Mouse (Mus musculus) MEL (cell line): Measurements from ENCODE around the gene Sh2d6. TPM values are rescaled to one million over a fixed set of nuclear protein-coding genes. Genes with fewer than 3 reads are reported as not detected.

Source experiments
- DNase-seq: peaks from one replicate; pipeline ENCODE4 v3.0.0; 2011; ENCODE audit warnings: low read depth, low spot score
- H3K27ac ChIP-seq: 2 replicates; pipeline ENCODE4 v1.5.1; 2012; ENCODE audit warnings: low read depth, mild to moderate bottlenecking, control low read depth, low read length, moderate library complexity; ENCODE audit not compliant: control insufficient read depth
- H3K27me3 ChIP-seq, 2 experiments: fragments of 150-350 bp in 1 of 2; sonication (generic) in 1 of 2; 2 replicates each; pipeline ENCODE4 v1.6.1; 2012; ENCODE audit warnings: low read length in 2 of 2, mild to moderate bottlenecking in 2 of 2, improper control_type of control experiment in 1 of 2, moderate library complexity in 1 of 2; ENCODE audit not compliant: insufficient read depth in 2 of 2, control insufficient read depth in 1 of 2
- H3K36me3 ChIP-seq, 2 experiments: 2 replicates each; pipeline ENCODE4 v1.6.1; 2012 to 2014; ENCODE audit warnings: low read length in 2 of 2, improper control_type of control experiment in 1 of 2, inconsistent platforms in 1 of 2, mild to moderate bottlenecking in 1 of 2; ENCODE audit not compliant: insufficient read depth in 2 of 2, control insufficient read depth in 1 of 2
- H3K4me1 ChIP-seq, 2 experiments: fragments of 150-350 bp in 1 of 2; sonication (generic) in 1 of 2; 2 replicates each; pipeline ENCODE4 v1.6.1; 2012; ENCODE audit warnings: low read length in 2 of 2, improper control_type of control experiment in 1 of 2, mild to moderate bottlenecking in 1 of 2; ENCODE audit not compliant: insufficient read depth in 2 of 2, control insufficient read depth in 1 of 2
- H3K4me3 ChIP-seq, 2 experiments: fragments of 150-350 bp in 1 of 2; sonication (generic) in 1 of 2; 2 replicates each; pipeline ENCODE4 v1.5.1; 2012; ENCODE audit warnings: low read depth in 2 of 2, low read length in 2 of 2, mild to moderate bottlenecking in 2 of 2, moderate library complexity in 2 of 2, control low read depth in 1 of 2, improper control_type of control experiment in 1 of 2; ENCODE audit not compliant: control insufficient read depth in 1 of 2, insufficient read depth in 1 of 2
- H3K79me2 ChIP-seq: 2 replicates; pipeline ENCODE4 v1.6.1; 2012; ENCODE audit warnings: mild to moderate bottlenecking, low read length, moderate library complexity; ENCODE audit not compliant: control insufficient read depth, poor library complexity, insufficient read depth
- H3K9ac ChIP-seq: 2 replicates; pipeline ENCODE4 v1.6.1; 2012; ENCODE audit warnings: low read depth, mild to moderate bottlenecking, control low read depth, low read length, moderate library complexity; ENCODE audit not compliant: control insufficient read depth, poor library complexity, severe bottlenecking
- H3K9me3 ChIP-seq: fragments of 150-350 bp; sonication (generic); replicated peaks from 2 replicates; pipeline ENCODE4 v1.6.1; 2012; ENCODE audit warnings: mild to moderate bottlenecking, low read length, improper control_type of control experiment, moderate library complexity; ENCODE audit not compliant: insufficient read depth
- CHD1 ChIP-seq: IDR thresholded peaks from 2 replicates; pipeline ENCODE4 v1.6.1; 2012; ENCODE audit warnings: low read depth, mild to moderate bottlenecking, inconsistent platforms, low read length, improper control_type of control experiment
- CTCF ChIP-seq, 3 experiments: IDR thresholded peaks in 2 of 3; conservative IDR thresholded peaks in 1 of 3; 2 replicates each; pipeline ENCODE4 v1.5.1; 2011 to 2012; ENCODE audit warnings: low read length in 3 of 3, low read depth in 2 of 3, mild to moderate bottlenecking in 2 of 3, improper control_type of control experiment in 1 of 3, inconsistent platforms in 1 of 3, mixed read lengths in 1 of 3, moderate library complexity in 1 of 3; ENCODE audit not compliant: control insufficient read depth in 1 of 3, insufficient read depth in 1 of 3, poor library complexity in 1 of 3, severe bottlenecking in 1 of 3
- E2F4 ChIP-seq: IDR thresholded peaks from 2 replicates; pipeline ENCODE4 v1.6.1; 2011; ENCODE audit warnings: low read depth, low read length, improper control_type of control experiment, borderline replicate concordance
- EP300 ChIP-seq, 2 experiments: IDR thresholded peaks; 2 replicates each; pipeline ENCODE4 v1.6.1; 2011; ENCODE audit warnings: improper control_type of control experiment in 2 of 2, low read length in 2 of 2, low read depth in 1 of 2, mild to moderate bottlenecking in 1 of 2
- GABPA ChIP-seq: IDR thresholded peaks from 2 replicates; pipeline ENCODE4 v1.6.1; 2012; ENCODE audit warnings: low read depth, mild to moderate bottlenecking, inconsistent platforms, low read length, improper control_type of control experiment, moderate library complexity
- GATA1 ChIP-seq: IDR thresholded peaks from 2 replicates; pipeline ENCODE4 v1.6.1; 2011; ENCODE audit warnings: low read depth, low read length, improper control_type of control experiment
- JUND ChIP-seq: IDR thresholded peaks from 2 replicates; pipeline ENCODE4 v1.6.1; 2011; ENCODE audit warnings: low read depth, mild to moderate bottlenecking, improper control_type of control experiment, low read length
- MAFK ChIP-seq: IDR thresholded peaks from 2 replicates; pipeline ENCODE4 v1.6.1; 2011; ENCODE audit warnings: low read depth, mild to moderate bottlenecking, low read length, improper control_type of control experiment, borderline replicate concordance
- MAX ChIP-seq: IDR thresholded peaks from 2 replicates; pipeline ENCODE4 v1.6.1; 2011; ENCODE audit warnings: low read length, improper control_type of control experiment
- MAZ ChIP-seq: IDR thresholded peaks from 2 replicates; pipeline ENCODE4 v1.6.1; 2012; ENCODE audit warnings: low read depth, mild to moderate bottlenecking, inconsistent platforms, low read length, improper control_type of control experiment
- MXI1 ChIP-seq: IDR thresholded peaks from 2 replicates; pipeline ENCODE4 v1.6.1; 2011; ENCODE audit warnings: mild to moderate bottlenecking, low read depth, low read length, improper control_type of control experiment
- MYB ChIP-seq: IDR thresholded peaks from 2 replicates; pipeline ENCODE4 v1.6.1; 2011; ENCODE audit warnings: mild to moderate bottlenecking, low read depth, low read length, improper control_type of control experiment
- MYC ChIP-seq: IDR thresholded peaks from 2 replicates; pipeline ENCODE4 v1.6.1; 2011; ENCODE audit warnings: low read depth, mild to moderate bottlenecking, low read length, improper control_type of control experiment, moderate library complexity
- RAD21 ChIP-seq: IDR thresholded peaks from 2 replicates; pipeline ENCODE4 v1.6.1; 2011; ENCODE audit warnings: mild to moderate bottlenecking, low read depth, low read length, improper control_type of control experiment
- RCOR1 ChIP-seq: IDR thresholded peaks from 2 replicates; pipeline ENCODE4 v1.6.1; 2012; ENCODE audit warnings: low read depth, mild to moderate bottlenecking, inconsistent platforms, low read length, improper control_type of control experiment
- SIN3A ChIP-seq: IDR thresholded peaks from 2 replicates; pipeline ENCODE4 v1.6.1; 2012; ENCODE audit warnings: low read length, improper control_type of control experiment, inconsistent platforms
- TBP ChIP-seq: IDR thresholded peaks from 2 replicates; pipeline ENCODE4 v1.8.0; 2011; ENCODE audit warnings: low read depth, low read length, improper control_type of control experiment
- TCF12 ChIP-seq: IDR thresholded peaks from 2 replicates; pipeline ENCODE4 v1.6.1; 2014; ENCODE audit warnings: low read depth, mild to moderate bottlenecking, inconsistent platforms, low read length, improper control_type of control experiment, moderate library complexity
- ZC3H11A ChIP-seq: IDR thresholded peaks from 2 replicates; pipeline ENCODE4 v1.6.1; 2012; ENCODE audit warnings: low read depth, mild to moderate bottlenecking, inconsistent platforms, low read length, improper control_type of control experiment
- ZNF384 ChIP-seq: IDR thresholded peaks from 2 replicates; pipeline ENCODE4 v1.6.1; 2012; ENCODE audit warnings: low read depth, mild to moderate bottlenecking, inconsistent platforms, low read length, improper control_type of control experiment
- polyA plus RNA-seq, 2 experiments: library from polyadenylated mRNA; stranded (reverse) in 1 of 2; unstranded in 1 of 2; fragments of >175 nt in 1 of 2; fragments of >200 nt in 1 of 2; gene quantifications; 2 replicates each; pipeline versions ENCODE4 v1.2.1 to v1.2.4; 2012; ENCODE audit warnings: low replicate concordance in 2 of 2, low read depth in 1 of 2; ENCODE audit not compliant: insufficient read length in 2 of 2, insufficient read depth in 1 of 2, missing spikeins in 1 of 2
- total RNA-seq: library from RNA; depleted of rRNA; stranded (reverse); fragments of 300-350 nt; gene quantifications from 2 replicates; pipeline ENCODE4 v1.2.3, GENCODE M21; 2012

The Sh2d6 gene
- total and polyA plus RNA-seq, 3 experiments = 0.17 TPM; not detected in 2

DNA sequence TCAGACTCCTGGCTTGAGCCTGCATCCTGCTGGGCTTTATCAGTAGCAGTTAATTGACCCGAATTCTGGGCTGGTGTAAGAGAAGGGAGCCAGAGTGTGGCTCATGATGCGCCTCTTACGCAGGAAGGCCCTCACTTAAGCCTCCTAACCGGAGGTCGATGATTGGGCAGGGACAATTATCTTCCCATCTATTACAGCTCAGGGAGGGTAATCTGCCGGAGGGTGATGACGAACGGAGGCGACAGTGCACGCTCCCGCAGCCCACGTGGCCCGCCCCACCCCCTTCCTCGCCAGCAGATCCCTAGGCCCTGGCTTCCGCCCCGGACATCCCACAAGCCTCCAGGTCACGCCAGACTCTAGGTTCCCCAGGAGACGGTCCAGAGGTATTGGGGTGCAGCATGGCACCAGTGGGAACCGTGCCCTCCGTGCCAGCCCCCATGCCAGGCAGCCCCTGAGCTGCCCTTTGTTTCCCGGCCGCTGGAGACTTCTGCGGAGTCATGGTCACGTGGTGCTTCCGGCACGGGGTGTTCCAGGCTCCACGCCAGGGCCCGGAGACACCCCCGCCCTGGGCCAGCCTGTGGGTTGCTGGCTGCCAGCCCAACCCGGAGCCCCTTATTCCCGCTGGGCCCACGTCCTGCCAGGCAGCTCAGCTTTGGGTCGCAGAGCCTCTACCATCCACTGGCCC, 9.0 kb downstream of the Sh2d6 start (continued):
- TF ChIP-seq MAZ (peak; percentile 90; the same call in 1 of the 2 replicates), EP300 (IDR thresholded peaks at IDR 0.05; ENCODE audit: low read depth in 1 of 2, low read length in 2 of 2) (peak; percentile 42 to 71; a peak in 3 of 4 replicates), GABPA (peak; percentile 91; the same call in 1 of the 2 replicates)

DNA sequence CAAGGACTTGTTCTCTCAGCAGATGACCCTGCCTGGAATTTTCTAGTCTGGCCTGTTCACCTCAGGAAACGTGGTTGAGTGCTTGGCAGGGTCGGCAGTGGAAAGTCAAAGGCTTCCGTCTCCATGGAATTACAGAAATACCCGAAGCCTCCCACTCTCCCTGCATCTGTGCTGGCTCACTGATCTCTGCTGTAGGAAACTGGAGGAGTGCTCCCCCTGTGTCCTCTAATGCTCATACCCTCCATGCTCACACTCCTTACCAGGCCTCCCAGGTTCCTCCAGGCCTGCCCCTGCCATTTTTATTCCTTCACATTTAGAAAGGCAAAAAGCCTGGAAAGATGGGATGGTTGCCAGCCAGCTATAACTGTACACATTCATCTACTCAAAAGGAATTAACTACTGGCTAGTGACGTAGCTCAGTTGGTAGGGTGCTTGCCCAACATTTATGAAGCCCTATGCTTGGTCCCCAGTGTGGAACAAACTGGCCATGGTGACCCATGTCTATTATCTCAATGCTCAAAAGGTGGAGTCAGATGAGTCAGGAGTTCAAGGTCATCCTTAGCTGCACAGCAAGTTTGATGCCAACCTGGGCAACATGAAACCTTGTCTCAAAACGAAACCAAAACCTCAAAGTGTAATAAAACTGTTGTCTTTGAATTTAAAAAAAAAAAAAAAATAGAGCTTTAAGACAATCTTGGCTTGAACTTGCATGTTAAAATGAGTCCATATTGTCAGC, 10.7 kb downstream of the Sh2d6 start:
- Histone ChIP-seq H3K27ac (no peak overlapping the region), H3K36me3 (peaks cover 0 to 21% of the 10 kb centered on the region in 2 experiments; a peak in 2 of 4 replicates), H3K4me3 (no peak overlapping the region), H3K79me2 (peaks cover 2% of the 10 kb centered on the region; the same call in 1 of the 2 replicates), H3K9me3 (no peaks in the 10 kb centered on the region), H3K4me1 (peaks cover 18 to 29% of the 10 kb centered on the region in 2 experiments), H3K27me3 (no peaks in the 10 kb centered on the region), H3K9ac (no peak overlapping the region)
- no peak for TF ChIP-seq RCOR1
- no peak for TF ChIP-seq CHD1
- no peak for TF ChIP-seq MYC
- TF ChIP-seq CTCF (IDR thresholded peaks at IDR 0.05 in 2 of 3, conservative IDR thresholded peaks at IDR 0.05 in 1 of 3; ENCODE audit: control insufficient read depth in 1 of 3, insufficient read depth in 1 of 3, low read depth in 2 of 3, low read length in 3 of 3, poor library complexity in 1 of 3, severe bottlenecking in 1 of 3) = no peak
- no peak for TF ChIP-seq E2F4
- TF ChIP-seq TCF12 = no peak
- TF ChIP-seq MAFK = no peak
- no peak for TF ChIP-seq GATA1
- TF ChIP-seq JUND = no peak
- no peak for TF ChIP-seq RAD21
- no peak for TF ChIP-seq MYB
- no peak for TF ChIP-seq TBP
- no peak for TF ChIP-seq MXI1
- no peak for TF ChIP-seq ZC3H11A
- TF ChIP-seq SIN3A = no peak
- TF ChIP-seq ZNF384 = no peak; the same call in 1 of the 2 replicates
- TF ChIP-seq MAX = no peak
- DNase-seq = no peak
